Mouse (Mus musculus) bone marrow, adult 2 months (tissue): ENCODE data around the gene Il9r.

Source experiments
- CTCF ChIP-seq: fragments of 200-500 bp; IDR thresholded peaks from 2 replicates; pipeline ENCODE4 v1.5.1; 2011; ENCODE audit warnings: low read length, control low read depth; ENCODE audit not compliant: control insufficient read depth, insufficient read depth
- POLR2A ChIP-seq: fragments of 200-500 bp; IDR thresholded peaks from 2 replicates; pipeline ENCODE4 v1.6.1; 2011; ENCODE audit warnings: low read depth, mild to moderate bottlenecking, control low read depth, low read length, borderline replicate concordance; ENCODE audit not compliant: control insufficient read depth

DNA sequence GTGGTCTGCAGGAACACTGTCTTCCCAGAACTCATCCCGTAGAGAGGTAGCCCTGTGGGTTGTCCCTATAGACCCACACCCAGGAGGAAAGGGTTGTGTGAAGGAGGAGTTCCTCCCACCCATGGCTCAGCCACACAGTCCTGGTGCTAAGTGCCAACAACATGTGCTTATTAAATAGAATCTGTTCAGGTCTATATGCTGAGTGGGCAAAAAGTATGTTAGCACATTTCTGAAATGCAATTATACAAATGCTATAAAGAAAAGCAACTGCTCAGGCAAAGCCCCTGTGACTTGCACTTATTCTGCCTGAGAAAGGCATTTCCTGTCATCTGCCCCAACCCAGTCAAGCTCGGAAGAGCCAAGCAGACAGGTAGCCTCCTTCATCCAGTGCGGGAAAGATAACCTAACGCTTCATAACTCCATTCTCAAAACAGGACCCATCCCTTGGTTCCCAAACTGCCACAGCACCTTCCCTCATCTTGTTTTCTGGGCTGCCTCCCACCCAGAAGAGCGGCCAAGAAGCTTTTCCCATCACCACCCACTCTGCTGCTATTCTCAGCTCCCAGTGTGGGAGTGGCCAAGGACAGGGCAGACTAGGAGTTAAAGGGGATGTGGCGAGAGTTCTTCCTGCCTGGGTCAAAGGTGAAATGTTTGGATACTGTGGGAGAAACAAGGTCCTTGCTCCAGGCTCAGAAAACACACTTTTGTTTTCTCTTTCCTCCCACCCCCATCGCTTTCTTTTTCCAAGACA is 43.3 kb upstream of the Il9r start:
- TF ChIP-seq POLR2A: no peak
- no peak for TF ChIP-seq CTCF
